7 mouse cellular contexts compared by ENCODE assay signal in the genomic region with DNA sequence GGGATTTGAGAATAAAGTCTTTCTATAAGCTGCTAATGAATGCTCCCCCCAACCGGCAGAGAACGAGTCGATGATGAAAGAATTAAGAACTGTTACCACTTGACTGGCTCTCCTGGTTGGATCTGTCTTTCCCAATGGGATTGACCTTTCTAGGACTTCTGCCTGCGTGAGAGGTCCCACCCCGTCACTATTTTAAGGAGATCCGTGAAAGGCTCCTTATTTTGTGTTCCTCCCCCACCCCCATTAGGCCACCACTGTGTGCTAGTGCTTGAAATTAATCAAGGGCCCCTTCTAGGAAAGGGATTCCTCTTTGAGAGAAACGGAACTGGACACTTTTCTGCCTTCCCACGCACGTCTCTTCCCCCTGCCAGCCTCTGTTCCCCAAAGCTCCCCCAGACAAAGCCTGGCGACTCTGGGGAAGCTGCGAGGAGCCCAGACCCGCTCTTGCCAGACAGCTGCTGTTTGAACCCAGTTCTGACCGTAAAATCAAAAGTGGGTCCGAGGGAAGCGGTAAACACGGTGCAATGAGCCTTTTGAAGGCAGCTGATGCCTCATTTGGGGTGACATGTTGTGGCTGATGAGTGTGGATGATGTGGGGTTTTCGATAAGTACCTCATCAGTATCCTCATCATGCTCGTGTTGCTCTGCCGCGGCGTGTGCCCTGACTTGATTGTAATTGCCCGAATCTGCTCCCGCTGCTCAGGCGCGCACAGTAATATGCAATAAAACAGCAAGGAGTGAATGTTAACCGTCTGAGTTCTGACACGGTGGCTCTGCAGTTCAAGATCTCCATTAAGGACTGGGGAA. TPM values are rescaled to one million over a fixed set of nuclear protein-coding genes. Genes with fewer than 3 reads are reported as not detected.
DNase-seq lines count a peak whose midpoint lies in the region; ATAC-seq and TF ChIP-seq lines count a peak whose summit lies in the region.

No protein-coding gene starts in this region.

- TF ChIP-seq POLR2A in limb, embryonic 14.5 days (IDR thresholded peaks at IDR 0.05; ENCODE audit: borderline replicate concordance, extremely low read depth, insufficient read depth, insufficient read length): no peak
- TF ChIP-seq POLR2A in myocyte (IDR thresholded peaks at IDR 0.05; ENCODE audit: insufficient read length, low read depth): no peak

- WGBS in forebrain, embryonic 11.5 days: 8% methylated on average over 27 of the region's 27 CpGs
- WGBS in limb, embryonic 14.5 days: 5% methylated on average over 27 of the region's 27 CpGs

- H3K9ac ChIP-seq in forebrain, embryonic 11.5 days (ENCODE audit: low read length): peak overlapping the region; percentile 37
- H3K9ac ChIP-seq in limb, embryonic 14.5 days (ENCODE audit: low read depth, low read length, severe bottlenecking): peak overlapping the region; percentile 26; the same call in 1 of the 2 replicates

- H3K27ac ChIP-seq in forebrain, embryonic 11.5 days (ENCODE audit: low read depth, low read length): 0 out of 2 replicates have a peak overlapping the region, but pooled peaks have one; percentile 37
- no peak overlapping the region for H3K27ac ChIP-seq in limb, embryonic 14.5 days (replicated peaks; ENCODE audit: low read depth, low read length)

- H3K79me2 ChIP-seq in myocyte (ENCODE audit: control insufficient read depth, insufficient read depth): no peaks in the 10 kb centered on the region

- H3K4me3 ChIP-seq in forebrain, embryonic 11.5 days (ENCODE audit: low read depth, low read length): peak overlapping the region; percentile 24
- H3K4me3 ChIP-seq in limb, embryonic 14.5 days (replicated peaks; ENCODE audit: low read length): peak overlapping the region; percentile 33
- no peak overlapping the region for H3K4me3 ChIP-seq in myocyte

- peak; percentile 69 for ATAC-seq in forebrain, embryonic 11.5 days (replicated peaks; ENCODE audit: low FRiP score)
- peak; percentile 37; the same call in 1 of the 2 replicates for ATAC-seq in limb, embryonic 14.5 days (ENCODE audit: low FRiP score, low read depth)

- H3K4me1 ChIP-seq in forebrain, embryonic 11.5 days (replicated peaks; ENCODE audit: control insufficient read depth, insufficient read depth, low read length): peaks cover 7% of the 10 kb centered on the region; the same call in 1 of the 2 replicates
- no peaks in the 10 kb centered on the region for H3K4me1 ChIP-seq in limb, embryonic 14.5 days (ENCODE audit: control insufficient read depth, insufficient read depth, low read length)

- peak; percentile 17 to 23 for DNase-seq in right cerebral cortex, adult 2 months (ENCODE audit: low spot score in 2 of 2)
- no peak for DNase-seq in right cerebral cortex, postnatal 36 days (ENCODE audit: low spot score in 2 of 2)
- DNase-seq in forebrain, embryonic 11.5 days (ENCODE audit: low spot score): peak; percentile 60
- DNase-seq in limb, embryonic 14.5 days (ENCODE audit: low spot score): no peak
- DNase-seq in right cerebral cortex, postnatal 14 days: no peak
- DNase-seq in left cerebral cortex, adult 11 months (ENCODE audit: low spot score): no peak

- no peaks in the 10 kb centered on the region for H3K9me3 ChIP-seq in forebrain, embryonic 11.5 days (ENCODE audit: control insufficient read depth, low read length)
- no peaks in the 10 kb centered on the region for H3K9me3 ChIP-seq in limb, embryonic 14.5 days (ENCODE audit: control insufficient read depth, low read length)

- peak overlapping the region; percentile 50 for H3K4me2 ChIP-seq in forebrain, embryonic 11.5 days (ENCODE audit: low read depth, low read length, severe bottlenecking)
- H3K4me2 ChIP-seq in limb, embryonic 14.5 days (replicated peaks; ENCODE audit: low read depth, low read length, severe bottlenecking): peak overlapping the region; percentile 52
- H3K4me2 ChIP-seq in myocyte (ENCODE audit: low read depth): peak overlapping the region; percentile 50

- H3K27me3 ChIP-seq in forebrain, embryonic 11.5 days (ENCODE audit: control insufficient read depth, insufficient read depth, low read length): peaks cover 7% of the 10 kb centered on the region
- H3K27me3 ChIP-seq in limb, embryonic 14.5 days (ENCODE audit: control insufficient read depth, insufficient read depth, low read length): no peaks in the 10 kb centered on the region
- H3K27me3 ChIP-seq in myocyte (ENCODE audit: control insufficient read depth, insufficient read depth, insufficient read length): peaks cover 4% of the 10 kb centered on the region

- no peak overlapping the region for H3ac ChIP-seq in myocyte (ENCODE audit: control insufficient read depth, insufficient read length)

- H3K36me3 ChIP-seq in forebrain, embryonic 11.5 days (ENCODE audit: control insufficient read depth, insufficient read depth, low read length): no peaks in the 10 kb centered on the region
- no peaks in the 10 kb centered on the region for H3K36me3 ChIP-seq in limb, embryonic 14.5 days (ENCODE audit: control insufficient read depth, insufficient read depth, low read length)
- H3K36me3 ChIP-seq in myocyte (ENCODE audit: control insufficient read depth, insufficient read depth): no peaks in the 10 kb centered on the region

TF ChIP-seq in myocyte, 11 proteins besides CTCF, POLR2A, EP300 and RAD21:
- TF ChIP-seq CEBPB (IDR thresholded peaks at IDR 0.05; ENCODE audit: insufficient read depth, poor library complexity, severe bottlenecking) (no peak), MYOG (IDR thresholded peaks at IDR 0.05; ENCODE audit: control insufficient read depth in 1 of 3, insufficient read depth in 1 of 3, insufficient read length in 2 of 3, low read depth in 2 of 3) (no peak), MAX (IDR thresholded peaks at IDR 0.05; ENCODE audit: low read depth) (no peak), TCF12 (IDR thresholded peaks at IDR 0.05; ENCODE audit: insufficient read depth, poor library complexity, severe bottlenecking) (no peak), POLR2AphosphoS2 (IDR thresholded peaks at IDR 0.05; ENCODE audit: insufficient read length, low read depth) (no peak), USF1 (IDR thresholded peaks at IDR 0.05; ENCODE audit: low read depth) (no peak), TCF3 (IDR thresholded peaks at IDR 0.05; ENCODE audit: insufficient read length, low read depth) (no peak), E2F4 (IDR thresholded peaks at IDR 0.05; ENCODE audit: insufficient read depth) (no peak), SRF (IDR thresholded peaks at IDR 0.05; ENCODE audit: control insufficient read depth, insufficient read length, low read depth) (no peak), MYOD1 (IDR thresholded peaks at IDR 0.05; ENCODE audit: control insufficient read depth in 1 of 3, insufficient read length in 2 of 3, low read depth in 2 of 3) (no peak), REST (IDR thresholded peaks at IDR 0.05; ENCODE audit: insufficient read depth, insufficient read length) (no peak)

RNA-seq across cellular contexts. Expression of gene Mbip, which starts 44.0 kb away (rescaled TPM):
- polyA plus RNA-seq in forebrain, embryonic 11.5 days (2014; fragmentation: Nextera tagmentation; extraction: Ambion mirVana): 62.6 and 68.8 TPM in 2 replicates
- polyA plus RNA-seq in limb, embryonic 14.5 days (2012; rRNA removed): 27.7 and 32.5 TPM in 2 replicates
- polyA plus RNA-seq in limb, embryonic 14.5 days (2014; fragmentation: Nextera tagmentation; extraction: Ambion mirVana): 35.4 and 35.7 TPM in 2 replicates
- 4.8 TPM for polyA plus RNA-seq in myocyte (2012; fragmentation: generic; extraction: Trizol)

Comparison
In these comparisons a context has a peak if more than half of its experiments do, and no peak if none do; other contexts are left out.
1. DNase-seq: peak in right cerebral cortex, adult 2 months (2 of 2) and forebrain, embryonic 11.5 days (single experiment); none in right cerebral cortex, postnatal 36 days (0 of 2), limb, embryonic 14.5 days (single experiment), right cerebral cortex, postnatal 14 days (single experiment) and left cerebral cortex, adult 11 months (single experiment).
2. Peak in every context shown above with its lines, with median percentiles within 50 percentile points of each other: H3K4me2 ChIP-seq.